Mouse (Mus musculus) liver, embryonic 11.5 days (tissue): ENCODE data around the gene Cdv3. TPM values are rescaled to one million over a fixed set of nuclear protein-coding genes. Genes with fewer than 3 reads are reported as not detected.

Experiments
- ATAC-seq: fragments of 200-750 bp; cut with Nextera tagmentation; replicated peaks from 2 replicates; pipeline ENCODE4 v1.8.0; 2017; ENCODE audit warnings: moderate number of reproducible peaks, mild to moderate bottlenecking, moderate TSS enrichment, moderate library complexity; ENCODE audit not compliant: low FRiP score
- DNase-seq: peaks from one replicate; pipeline ENCODE4 v3.0.0-alpha.2; 2017; ENCODE audit warnings: low spot score
- H3K27ac ChIP-seq: fragments of 300-500 bp; sonication (generic); 2 replicates; pipeline ENCODE4 v1.5.1; 2014; ENCODE audit warnings: mild to moderate bottlenecking, low read depth, low read length, control low read depth
- H3K27me3 ChIP-seq: fragments of 300-500 bp; sonication (generic); replicated peaks from 2 replicates; pipeline ENCODE4 v1.6.1; 2014; ENCODE audit warnings: low read length, mixed read lengths; ENCODE audit not compliant: control insufficient read depth, insufficient read depth
- H3K36me3 ChIP-seq: fragments of 300-500 bp; sonication (generic); 2 replicates; pipeline ENCODE4 v1.6.1; 2014; ENCODE audit warnings: mild to moderate bottlenecking, low read length, moderate library complexity, mixed read lengths; ENCODE audit not compliant: control insufficient read depth, insufficient read depth
- H3K4me1 ChIP-seq: fragments of 300-500 bp; sonication (generic); replicated peaks from 2 replicates; pipeline ENCODE4 v1.6.1; 2014; ENCODE audit warnings: low read length, mixed read lengths; ENCODE audit not compliant: control insufficient read depth, insufficient read depth
- H3K4me2 ChIP-seq: fragments of 300-500 bp; sonication (generic); 2 replicates; pipeline ENCODE4 v1.6.1; 2014; ENCODE audit warnings: mild to moderate bottlenecking, control low read depth, moderate library complexity
- H3K4me3 ChIP-seq: fragments of 300-500 bp; sonication (generic); 2 replicates; pipeline ENCODE4 v1.5.1; 2014; ENCODE audit warnings: low read depth, low read length, control low read depth
- H3K9ac ChIP-seq: fragments of 300-500 bp; sonication (generic); 2 replicates; pipeline ENCODE4 v1.6.1; 2014; ENCODE audit warnings: low read depth, low read length, control low read depth
- H3K9me3 ChIP-seq: fragments of 300-500 bp; sonication (generic); 2 replicates; pipeline ENCODE4 v1.6.1; 2016; ENCODE audit warnings: low read length, inconsistent platforms, mixed read lengths; ENCODE audit not compliant: control insufficient read depth
- WGBS: fragments of 180-500 bp; shearing (Covaris S2); extraction: QIAGEN DNeasy Blood & Tissue Kit; methylation state at CpG from one replicate; pipeline ENCODE4 v1.1.7; 2014; 5-methylcytosine and 5-hydroxymethylcytosine counted together
- polyA plus RNA-seq: library from polyadenylated mRNA; unstranded; fragments of >200 nt; fragmentation: Nextera tagmentation; extraction: Ambion mirVana; gene quantifications from 2 replicates; pipeline ENCODE4 v1.2.1, GENCODE M21; 2014

Cdv3 gene
- polyA plus RNA-seq, 1 experiment from 2014 or later, result 123 TPM

DNA sequence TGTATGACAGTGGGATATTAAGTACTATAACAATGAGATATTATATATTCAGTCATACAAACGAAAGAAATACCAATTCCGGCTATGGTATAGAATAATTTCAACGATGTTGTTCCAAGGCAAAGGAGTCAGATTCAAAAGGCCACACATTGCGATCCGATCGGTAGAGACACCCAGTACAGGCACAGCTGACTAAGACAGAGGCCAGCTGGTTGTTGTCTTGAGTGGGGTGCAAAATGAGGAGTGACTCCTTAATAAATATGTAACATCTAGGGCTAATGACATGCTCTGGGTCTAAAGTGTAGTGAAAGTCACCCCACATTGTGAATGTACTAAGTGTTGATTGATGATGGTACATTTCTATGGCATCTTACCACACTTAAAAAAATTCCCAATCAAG lies 23.6 kb upstream of the Cdv3 start:
- H3K4me3 ChIP-seq, result no peak overlapping the region
- no peak overlapping the region for H3K27ac ChIP-seq
- no peaks in the 10 kb centered on the region for H3K27me3 ChIP-seq
- no peak for ATAC-seq
- no peaks in the 10 kb centered on the region; the same call in 1 of the 2 replicates for H3K4me1 ChIP-seq
- no peak overlapping the region for H3K4me2 ChIP-seq
- no peak for DNase-seq
- 92% methylated on average over 6 of the region's 6 CpGs for WGBS
- H3K9me3 ChIP-seq, result no peaks in the 10 kb centered on the region
- no peak overlapping the region for H3K9ac ChIP-seq
- H3K36me3 ChIP-seq, result no peaks in the 10 kb centered on the region

DNA sequence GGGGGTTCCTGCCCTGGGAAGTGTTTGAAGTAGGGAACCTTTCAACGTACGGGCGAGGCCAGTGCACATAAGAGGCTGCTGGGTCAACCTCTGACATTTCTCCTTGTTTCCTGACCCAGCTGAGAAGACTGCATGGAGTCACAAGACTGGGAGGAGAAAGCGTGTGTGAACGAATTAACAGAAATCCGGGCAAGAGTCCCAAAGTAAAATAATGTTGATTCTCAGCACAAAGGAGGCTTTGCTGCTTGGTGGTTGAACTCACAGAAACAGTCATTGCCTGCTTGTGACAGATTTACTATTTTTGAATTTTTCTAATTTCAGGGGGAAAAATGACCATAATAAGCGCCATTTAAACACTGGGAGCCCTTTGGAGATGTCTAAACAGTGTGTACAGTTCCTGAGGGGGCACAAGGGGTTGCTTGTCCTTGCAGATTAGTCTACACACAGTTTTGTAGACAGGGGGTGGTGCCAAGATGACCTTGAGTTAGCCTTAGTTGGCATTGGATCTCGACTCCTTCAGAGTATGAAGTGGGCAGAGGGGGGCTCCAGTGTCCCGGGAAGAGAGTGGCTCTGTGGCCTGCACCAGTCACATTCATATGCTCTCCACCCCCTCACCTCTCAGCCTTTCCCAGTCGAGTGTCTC lies 21.5 kb upstream of the Cdv3 start:
- no peak for DNase-seq
- Histone ChIP-seq H3K4me2 (no peak overlapping the region), H3K27me3 (no peaks in the 10 kb centered on the region), H3K4me1 (no peaks in the 10 kb centered on the region; the same call in 1 of the 2 replicates), H3K36me3 (no peaks in the 10 kb centered on the region), H3K9me3 (no peaks in the 10 kb centered on the region), H3K9ac (no peak overlapping the region), H3K27ac (no peak overlapping the region), H3K4me3 (no peak overlapping the region)
- ATAC-seq, result no peak
- whole genome bisulfite sequencing, result 72% methylated on average over 10 of the region's 10 CpGs

DNA sequence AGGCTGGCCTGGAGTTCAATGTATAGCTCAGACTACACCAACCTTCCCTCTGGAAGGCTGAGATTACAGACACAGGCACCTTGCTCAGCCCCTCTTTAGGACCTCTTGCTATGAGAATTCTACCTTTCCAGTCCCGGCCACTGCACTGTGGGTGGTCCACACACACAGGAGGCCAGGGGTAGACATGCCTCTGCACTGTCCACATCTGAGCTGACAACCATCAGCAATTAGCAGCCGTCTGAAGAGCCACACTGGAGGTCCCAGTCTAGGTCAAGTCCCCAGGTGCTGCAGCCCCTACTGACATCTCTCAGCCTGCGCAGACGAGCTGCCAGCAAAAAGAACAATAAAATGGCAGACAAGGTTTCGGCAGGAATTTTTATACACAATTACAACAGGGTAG lies 20.9 kb upstream of the Cdv3 start:
- no peak overlapping the region for H3K4me3 ChIP-seq
- H3K9ac ChIP-seq, result no peak overlapping the region
- H3K27ac ChIP-seq, result no peak overlapping the region
- H3K27me3 ChIP-seq, result no peaks in the 10 kb centered on the region
- H3K9me3 ChIP-seq, result no peaks in the 10 kb centered on the region
- no peak for DNase-seq
- no peaks in the 10 kb centered on the region; the same call in 1 of the 2 replicates for H3K4me1 ChIP-seq
- 61% methylated on average over 5 of the region's 5 CpGs for WGBS
- H3K36me3 ChIP-seq, result no peaks in the 10 kb centered on the region
- no peak overlapping the region for H3K4me2 ChIP-seq
- ATAC-seq, result no peak

DNA sequence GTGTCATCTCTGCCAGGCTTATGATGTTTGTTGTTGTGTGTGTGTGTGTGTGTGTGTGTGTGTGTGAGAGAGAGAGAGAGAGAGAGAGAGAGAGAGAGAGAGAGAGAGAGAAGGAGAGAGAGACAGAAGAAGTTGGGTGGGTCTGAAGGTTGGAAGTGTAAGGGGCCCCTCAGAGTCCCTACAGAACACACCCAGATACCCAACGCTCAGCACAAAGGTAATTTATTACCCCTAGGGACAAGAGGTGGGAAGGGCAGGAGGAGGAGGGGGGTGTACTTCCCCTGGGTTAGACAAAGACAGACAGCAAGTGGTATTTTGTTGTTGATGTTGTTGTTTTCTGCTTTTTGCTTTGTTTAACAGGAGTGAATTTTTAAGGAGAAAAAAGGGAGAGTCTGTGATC lies 20.0 kb upstream of the Cdv3 start:
- H3K4me1 ChIP-seq, result no peaks in the 10 kb centered on the region; the same call in 1 of the 2 replicates
- H3K9me3 ChIP-seq, result no peaks in the 10 kb centered on the region
- no peak overlapping the region for H3K4me3 ChIP-seq
- H3K36me3 ChIP-seq, result no peaks in the 10 kb centered on the region
- H3K9ac ChIP-seq, result no peak overlapping the region
- H3K27me3 ChIP-seq, result no peaks in the 10 kb centered on the region
- 22% methylated on average over 1 of the region's 1 CpGs for WGBS
- no peak overlapping the region for H3K4me2 ChIP-seq
- ATAC-seq (no peak), DNase-seq (no peak)
- H3K27ac ChIP-seq, result no peak overlapping the region

DNA sequence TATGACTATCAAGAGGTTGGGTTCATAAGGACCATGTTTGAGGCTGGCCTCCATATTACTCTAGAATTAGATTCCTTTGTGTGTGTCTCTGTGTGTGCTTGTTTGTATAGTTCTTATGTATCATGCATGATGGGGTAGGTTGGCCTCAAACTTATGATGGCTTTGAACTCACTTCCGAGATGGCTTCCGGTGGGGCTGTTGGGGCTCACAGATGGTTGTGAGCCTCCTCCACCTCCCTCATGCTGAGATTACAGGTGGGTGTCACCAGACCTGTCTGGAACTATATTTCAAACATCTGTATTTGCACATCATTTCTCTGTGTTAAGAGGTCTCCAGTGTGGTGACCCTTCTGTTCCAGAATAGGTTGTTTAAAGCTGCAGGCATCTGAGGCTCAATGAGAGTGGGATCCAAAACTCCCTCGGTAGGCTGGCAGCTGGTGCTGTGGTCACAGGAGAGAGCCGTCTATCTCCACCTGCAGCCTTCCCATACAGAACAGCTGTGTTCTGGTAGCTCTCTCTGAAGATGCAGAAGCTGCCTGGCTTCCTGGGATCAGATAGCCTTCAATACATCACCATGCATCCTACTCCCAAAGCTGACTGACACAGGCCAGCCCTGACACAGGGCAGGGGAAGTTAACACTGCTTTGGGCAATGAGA lies 18.6 kb upstream of the Cdv3 start:
- DNase-seq (no peak), ATAC-seq (no peak)
- Histone ChIP-seq H3K4me1 (no peaks in the 10 kb centered on the region; the same call in 1 of the 2 replicates), H3K36me3 (no peaks in the 10 kb centered on the region), H3K9ac (no peak overlapping the region), H3K27me3 (no peaks in the 10 kb centered on the region), H3K4me2 (no peak overlapping the region), H3K4me3 (no peak overlapping the region), H3K27ac (no peak overlapping the region), H3K9me3 (no peaks in the 10 kb centered on the region)
- WGBS, result 73% methylated on average over 4 of the region's 4 CpGs

DNA sequence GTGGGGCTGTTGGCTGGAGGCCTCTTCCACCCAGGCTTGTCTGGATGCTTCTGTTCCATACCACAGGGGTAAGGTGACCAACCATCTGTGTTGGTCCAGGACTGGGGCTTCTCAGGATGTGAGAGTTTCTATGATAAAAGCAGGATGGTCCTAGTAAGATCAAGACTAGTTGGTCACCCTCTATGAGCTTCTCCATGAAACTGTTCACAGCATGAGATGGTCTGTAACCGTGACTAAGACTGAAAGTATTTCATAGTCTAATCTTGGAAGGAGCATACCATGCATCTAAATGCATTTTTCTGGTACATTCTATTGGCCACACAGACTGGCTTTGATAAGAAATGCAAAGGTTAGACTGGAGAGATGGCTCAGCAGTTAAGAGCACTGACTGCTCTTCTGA lies 17.9 kb upstream of the Cdv3 start:
- Histone ChIP-seq H3K4me2 (no peak overlapping the region), H3K27me3 (no peaks in the 10 kb centered on the region), H3K4me1 (no peaks in the 10 kb centered on the region; the same call in 1 of the 2 replicates), H3K9me3 (no peaks in the 10 kb centered on the region), H3K9ac (no peak overlapping the region), H3K27ac (no peak overlapping the region), H3K4me3 (no peak overlapping the region), H3K36me3 (no peaks in the 10 kb centered on the region)
- no peak for DNase-seq
- ATAC-seq, result no peak
- WGBS, result 93% methylated on average over 1 of the region's 1 CpGs

DNA sequence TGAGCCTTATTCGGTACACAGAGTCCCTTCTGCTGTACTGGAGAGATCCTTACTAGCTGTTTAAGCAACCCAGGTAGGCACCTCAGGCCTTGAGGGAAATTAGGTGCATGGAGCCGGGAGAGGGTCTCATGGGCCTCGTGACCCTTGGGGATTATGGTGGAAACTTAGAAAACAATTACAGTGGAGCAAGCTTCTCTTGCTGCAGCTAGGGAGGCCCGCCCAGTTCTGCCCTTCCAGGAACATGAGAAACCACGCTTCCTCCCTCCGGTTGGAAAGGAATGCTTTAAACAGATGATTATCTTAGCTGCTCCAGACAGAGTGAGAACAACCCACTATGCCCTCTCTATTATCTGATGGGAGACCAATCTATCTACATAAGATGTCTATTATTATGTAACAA lies 17.3 kb upstream of the Cdv3 start:
- H3K4me1 ChIP-seq, result no peaks in the 10 kb centered on the region; the same call in 1 of the 2 replicates
- H3K36me3 ChIP-seq, result no peaks in the 10 kb centered on the region
- H3K27ac ChIP-seq, result no peak overlapping the region
- DNase-seq (no peak), ATAC-seq (no peak)
- WGBS, result 45% methylated on average over 6 of the region's 6 CpGs
- H3K27me3 ChIP-seq, result no peaks in the 10 kb centered on the region
- H3K4me3 ChIP-seq, result no peak overlapping the region
- no peaks in the 10 kb centered on the region for H3K9me3 ChIP-seq
- H3K4me2 ChIP-seq, result no peak overlapping the region
- no peak overlapping the region for H3K9ac ChIP-seq

DNA sequence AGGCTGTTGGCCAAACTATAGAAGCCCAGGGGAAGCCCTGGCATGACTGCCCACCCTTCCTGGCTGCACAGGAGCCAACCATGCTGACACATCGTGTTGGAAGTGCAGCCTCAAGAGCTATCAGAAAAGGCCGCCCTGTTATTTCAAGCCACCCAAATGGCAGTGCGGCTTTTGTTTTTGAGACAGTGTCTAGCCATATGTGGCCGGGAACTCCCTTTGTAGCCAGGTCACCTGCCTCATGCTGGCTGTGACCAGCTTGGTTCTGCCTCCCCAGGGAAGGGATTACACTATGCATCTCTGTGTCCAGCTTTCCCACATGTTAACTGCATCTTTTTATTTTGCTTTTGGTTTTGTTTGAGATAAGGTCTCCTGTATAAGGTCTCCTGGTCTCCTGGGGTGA lies 14.9 kb upstream of the Cdv3 start:
- 86% methylated on average over 4 of the region's 4 CpGs for WGBS
- DNase-seq (no peak), ATAC-seq (no peak)
- H3K4me2 ChIP-seq, result no peak overlapping the region
- no peaks in the 10 kb centered on the region for H3K4me1 ChIP-seq
- no peak overlapping the region for H3K9ac ChIP-seq
- H3K27ac ChIP-seq, result no peak overlapping the region
- H3K4me3 ChIP-seq, result no peak overlapping the region
- no peaks in the 10 kb centered on the region for H3K36me3 ChIP-seq
- no peaks in the 10 kb centered on the region for H3K27me3 ChIP-seq
- no peaks in the 10 kb centered on the region for H3K9me3 ChIP-seq

DNA sequence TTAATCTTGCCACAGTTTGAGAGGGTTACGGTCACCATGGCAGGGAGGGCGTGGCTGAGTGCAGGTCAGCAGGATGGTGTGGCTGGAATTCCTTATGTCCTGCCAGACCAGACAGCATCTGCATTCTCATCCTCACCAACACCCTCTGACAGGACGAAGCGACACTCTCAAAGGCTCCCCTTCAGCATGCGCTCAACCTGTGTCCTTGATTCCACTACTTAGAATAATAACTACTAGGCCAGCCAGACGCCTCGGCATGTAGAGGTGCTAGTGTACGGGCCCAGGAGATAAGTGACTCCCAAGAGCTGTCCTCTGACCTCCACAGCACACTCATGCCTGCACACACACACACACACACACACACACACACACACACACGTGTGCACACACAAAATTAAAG lies 13.6 kb upstream of the Cdv3 start:
- no peak for DNase-seq

More for the DNA sequence above, 13.6 kb upstream of the Cdv3 start:
- Histone ChIP-seq H3K9me3 (no peaks in the 10 kb centered on the region), H3K9ac (no peak overlapping the region), H3K27ac (no peak overlapping the region), H3K4me3 (no peak overlapping the region), H3K4me2 (no peak overlapping the region), H3K36me3 (no peaks in the 10 kb centered on the region), H3K4me1 (no peaks in the 10 kb centered on the region), H3K27me3 (no peaks in the 10 kb centered on the region)
- ATAC-seq, result no peak
- 70% methylated on average over 9 of the region's 9 CpGs for WGBS
